ENCODE assay signal across 11 mouse cellular contexts in the genomic region with DNA sequence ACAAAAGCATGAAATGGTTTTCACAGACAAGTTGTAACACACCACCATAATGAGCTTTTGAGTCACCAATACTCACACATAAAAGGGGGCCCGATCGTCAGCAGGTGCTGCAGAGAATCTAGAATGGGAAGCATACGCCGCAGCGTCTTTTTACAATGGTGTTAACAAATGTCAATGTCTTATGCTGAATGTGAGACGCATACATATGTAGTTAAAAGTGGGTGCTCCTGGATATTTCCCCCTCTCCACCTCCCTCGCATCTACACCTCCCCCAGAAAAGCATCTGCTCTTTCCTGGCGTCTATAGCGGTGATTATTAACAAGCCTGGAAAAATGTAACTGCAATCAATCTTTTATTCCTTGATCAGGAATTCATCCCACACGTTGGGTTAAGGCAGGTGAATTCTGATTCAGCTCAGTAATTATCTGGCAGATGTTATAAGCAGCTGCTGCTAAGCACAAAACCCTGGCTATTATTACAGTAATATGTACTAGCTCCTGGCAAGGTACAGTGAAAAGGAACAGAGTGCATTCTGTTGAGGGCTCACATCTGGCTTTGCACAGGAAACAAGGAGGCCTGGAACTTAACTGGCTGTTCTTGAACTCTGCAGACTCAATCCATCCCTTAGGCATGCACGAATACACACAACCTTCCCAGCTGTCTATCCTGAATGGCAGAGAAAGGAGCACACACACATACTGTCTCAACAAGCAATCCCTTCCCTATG.
DNase-seq lines count a peak whose midpoint lies in the region; ATAC-seq lines count a peak whose summit lies in the region.
"Had no signal": no experiment of that assay in that cellular context is flagged by ENCODE, and none has a peak within 500 bp of the region (broad histone marks: within the 10 kb centered on the region; RNA-seq: fewer than 3 reads in every experiment).

No protein-coding gene starts in this region.

- no peak overlapping the region for H3K4me2 ChIP-seq in embryonic facial prominence, embryonic 13.5 days
- H3K4me2 ChIP-seq in midbrain, embryonic 12.5 days (replicated peaks), result 0 out of 2 replicates have a peak overlapping the region, but pooled peaks have one; percentile 1

- no peak for ATAC-seq in embryonic facial prominence, embryonic 13.5 days (ENCODE audit: insufficient number of reproducible peaks, insufficient read depth, low FRiP score, low TSS enrichment, low read depth)
- peak; percentile 69 for ATAC-seq in midbrain, embryonic 12.5 days (ENCODE audit: low FRiP score, low read depth)
- ATAC-seq: Patski had no signal

- peak overlapping the region; percentile 64 for H3K27ac ChIP-seq in embryonic facial prominence, embryonic 13.5 days
- H3K27ac ChIP-seq in midbrain, embryonic 12.5 days (replicated peaks), result peak overlapping the region; percentile 52

- peaks cover 6% of the 10 kb centered on the region; the same call in 1 of the 2 replicates for H3K36me3 ChIP-seq in embryonic facial prominence, embryonic 13.5 days
- H3K36me3 ChIP-seq in midbrain, embryonic 12.5 days, result 0 out of 2 replicates have a peak, but pooled peaks cover 8% of the 10 kb centered on the region

- DNase-seq in embryo, embryonic 11 days, result peak; percentile 15
- no peak for DNase-seq in embryo, embryonic 9.5 days (ENCODE audit: extremely low spot score)
- peak; percentile 66 for DNase-seq in layer of hippocampus, adult 11-12 months (ENCODE audit: low spot score)
- no peak for DNase-seq in cerebellum, adult 8-10 months
- DNase-seq in cerebellum, adult 11 months, result no peak
- DNase-seq in thymus, postnatal 4 days, result no peak
- DNase-seq: cerebellum, adult 9-10 months; lung, postnatal 14 days had no signal

- no peak overlapping the region for H3K4me3 ChIP-seq in embryonic facial prominence, embryonic 13.5 days
- no peak overlapping the region for H3K4me3 ChIP-seq in midbrain, embryonic 12.5 days

- H3K9me3 ChIP-seq in embryonic facial prominence, embryonic 13.5 days, result no peaks in the 10 kb centered on the region
- no peaks in the 10 kb centered on the region for H3K9me3 ChIP-seq in midbrain, embryonic 12.5 days

- no peaks in the 10 kb centered on the region for H3K27me3 ChIP-seq in embryonic facial prominence, embryonic 13.5 days
- H3K27me3 ChIP-seq in midbrain, embryonic 12.5 days, result no peaks in the 10 kb centered on the region; the same call in 1 of the 2 replicates
- H3K27me3 ChIP-seq: Patski had no signal

- WGBS in embryonic facial prominence, embryonic 13.5 days, result 54% methylated on average over 11 of the region's 11 CpGs
- 43% methylated on average over 11 of the region's 11 CpGs for WGBS in midbrain, embryonic 12.5 days

- H3K4me1 ChIP-seq in embryonic facial prominence, embryonic 13.5 days, result peaks cover 32% of the 10 kb centered on the region
- H3K4me1 ChIP-seq in midbrain, embryonic 12.5 days, result peaks cover 17% of the 10 kb centered on the region

- no peak overlapping the region for H3K9ac ChIP-seq in embryonic facial prominence, embryonic 13.5 days
- H3K9ac ChIP-seq in midbrain, embryonic 12.5 days (replicated peaks), result no peak overlapping the region

Comparison
In these comparisons a context has a peak if more than half of its experiments do, and no peak if none do; other contexts are left out.
1. DNase-seq: peak in embryo, embryonic 11 days (single experiment) and layer of hippocampus, adult 11-12 months (single experiment); none in embryo, embryonic 9.5 days (single experiment), cerebellum, adult 8-10 months (single experiment), cerebellum, adult 11 months (single experiment) and thymus, postnatal 4 days (single experiment).